Mouse (Mus musculus) ES-E14 (cell line): Measurements from ENCODE around the gene Actrt2.

ENCODE experiments used
- CHD2 ChIP-seq: IDR thresholded peaks from 2 replicates; pipeline ENCODE4 v1.6.1; 2014; ENCODE audit warnings: mild to moderate bottlenecking, low read depth, low read length, inconsistent platforms
- HCFC1 ChIP-seq: IDR thresholded peaks from 2 replicates; pipeline ENCODE4 v1.6.1; 2012; ENCODE audit warnings: low read length, inconsistent platforms, borderline replicate concordance; ENCODE audit not compliant: insufficient read depth
- MAFK ChIP-seq: IDR thresholded peaks from 2 replicates; pipeline ENCODE4 v1.6.1; 2014; ENCODE audit warnings: mild to moderate bottlenecking, low read depth, low read length, inconsistent platforms; ENCODE audit not compliant: insufficient read depth
- ZNF384 ChIP-seq: IDR thresholded peaks from 2 replicates; pipeline ENCODE4 v1.6.1; 2012; ENCODE audit warnings: low read depth, low read length, inconsistent platforms

- TF ChIP-seq HCFC1 = no peak
- no peak for TF ChIP-seq ZNF384
- no peak for TF ChIP-seq MAFK
- TF ChIP-seq CHD2 = no peak
Measured at GRCm38 (mm10) chr4:154640443-154641295, 27.0 kb downstream of the Actrt2 start.
